Mouse (Mus musculus) CH12.LX (cell line): ENCODE measurements around the gene Cachd1. TPM values are rescaled to one million over a fixed set of nuclear protein-coding genes. Genes with fewer than 3 reads are reported as not detected.

Experiments
- DNase-seq: peaks from one replicate; pipeline ENCODE4 v3.0.0-alpha.2; 2013; ENCODE audit errors: extremely low read depth
- H3K27ac ChIP-seq: 2 replicates; pipeline ENCODE4 v1.5.1; 2012; ENCODE audit warnings: low read depth, mild to moderate bottlenecking, control low read depth, moderate library complexity; ENCODE audit not compliant: insufficient read depth
- H3K27me3 ChIP-seq: replicated peaks from 2 replicates; pipeline ENCODE3; 2012; ENCODE audit warnings: inconsistent platforms
- H3K36me3 ChIP-seq, 2 experiments: replicated peaks in 1 of 2; 2 replicates each; pipeline versions ENCODE3 to v1.6.1; 2012; ENCODE audit warnings: inconsistent platforms in 1 of 2, low read length in 1 of 2, mild to moderate bottlenecking in 1 of 2, mixed read lengths in 1 of 2, moderate library complexity in 1 of 2; ENCODE audit not compliant: control insufficient read depth in 1 of 2, insufficient read depth in 1 of 2
- H3K4me1 ChIP-seq, 2 experiments: 2 replicates each; pipeline ENCODE4 v1.6.1; 2012; ENCODE audit warnings: inconsistent platforms in 1 of 2, moderate library complexity in 1 of 2; ENCODE audit not compliant: insufficient read depth in 2 of 2, control insufficient read depth in 1 of 2
- H3K4me2 ChIP-seq: 2 replicates; pipeline ENCODE4 v1.6.1; 2012; ENCODE audit warnings: low read depth, mild to moderate bottlenecking, control low read depth; ENCODE audit not compliant: poor library complexity, insufficient read depth, severe bottlenecking
- H3K4me3 ChIP-seq, 3 experiments: fragments of 150-350 bp in 1 of 3; sonication (generic) in 1 of 3; replicated peaks in 1 of 3; 2 replicates each; pipeline versions ENCODE3 to v1.5.1; 2011 to 2012; ENCODE audit warnings: low read depth in 2 of 3, low read length in 2 of 3, mild to moderate bottlenecking in 2 of 3, moderate library complexity in 2 of 3, control low read depth in 1 of 3, improper control_type of control experiment in 1 of 3, inconsistent platforms in 1 of 3, mixed read lengths in 1 of 3; ENCODE audit not compliant: poor library complexity in 1 of 3
- H3K79me2 ChIP-seq: replicated peaks from 2 replicates; pipeline ENCODE4 v1.6.1; 2012; ENCODE audit warnings: mild to moderate bottlenecking, moderate library complexity; ENCODE audit not compliant: control insufficient read depth, poor library complexity, insufficient read depth, severe bottlenecking; ENCODE audit errors: extremely low read depth
- H3K9ac ChIP-seq: 2 replicates; pipeline ENCODE4 v1.6.1; 2012; ENCODE audit warnings: low read depth, mild to moderate bottlenecking, control low read depth, moderate library complexity; ENCODE audit not compliant: insufficient read depth
- H3K9me3 ChIP-seq: replicated peaks from 2 replicates; pipeline ENCODE3; 2012; ENCODE audit warnings: low read length, inconsistent platforms, mixed read lengths
- ETS1 ChIP-seq: conservative IDR thresholded peaks from 2 replicates; pipeline ENCODE4 v1.6.1; 2012; ENCODE audit warnings: low read depth, mild to moderate bottlenecking, inconsistent platforms, low read length, improper control_type of control experiment, moderate library complexity
- JUND ChIP-seq: conservative IDR thresholded peaks from 2 replicates; pipeline ENCODE4 v1.6.1; 2011; ENCODE audit warnings: low read depth, low read length, improper control_type of control experiment
- KAT2A ChIP-seq: IDR thresholded peaks from 2 replicates; pipeline ENCODE4 v1.6.1; 2012; ENCODE audit warnings: low read length, improper control_type of control experiment, inconsistent platforms; ENCODE audit not compliant: insufficient replicate concordance
- MAFK ChIP-seq: IDR thresholded peaks from 2 replicates; pipeline ENCODE4 v1.6.1; 2011; ENCODE audit warnings: low read length, improper control_type of control experiment; ENCODE audit not compliant: insufficient replicate concordance
- MAX ChIP-seq: IDR thresholded peaks from 2 replicates; pipeline ENCODE4 v1.6.1; 2011; ENCODE audit warnings: low read length, improper control_type of control experiment
- MXI1 ChIP-seq: IDR thresholded peaks from 2 replicates; pipeline ENCODE4 v1.6.1; 2011; ENCODE audit warnings: mild to moderate bottlenecking, low read depth, low read length, improper control_type of control experiment
- UBTF ChIP-seq: IDR thresholded peaks from 2 replicates; pipeline ENCODE4 v1.6.1; 2012; ENCODE audit warnings: low read depth, mild to moderate bottlenecking, inconsistent platforms, low read length, improper control_type of control experiment, moderate library complexity
- dilution Hi-C: fragments of 300-500 bp; cut with MboI; formaldehyde crosslinking; loops from 2 replicates; pipeline ENCODE4 v1.14.3; 2020; ENCODE audit warnings: low sequenced_read_pairs; ENCODE audit not compliant: extremely low pct_unique_long_range_greater_than_20kb, extremely low pct_ligation_motif_present
- in situ Hi-C: fragments of 300-500 bp; cut with MboI; formaldehyde crosslinking; loops from 3 replicates; pipeline ENCODE4 v1.14.3; 2019; ENCODE audit warnings: low sequenced_read_pairs, low pct_ligation_motif_present, low pct_unique_long_range_greater_than_20kb, mixed read lengths
- polyA plus RNA-seq: library from polyadenylated mRNA; unstranded; fragments of >175 nt; gene quantifications from 2 replicates; pipeline ENCODE4 v1.2.1, GENCODE M21; 2012; ENCODE audit warnings: low read depth; ENCODE audit not compliant: insufficient read length
- total RNA-seq, 2 experiments: library from RNA; depleted of rRNA; stranded (reverse); fragments of 300-350 nt in 1 of 2; fragments of >200 nt in 1 of 2; gene quantifications; 2 replicates each; pipeline ENCODE4 v1.2.3; 2012 to 2014

The Cachd1 gene
- total and polyA plus RNA-seq, 3 experiments = 0.13 to 0.24 (median 0.20) TPM

DNA sequence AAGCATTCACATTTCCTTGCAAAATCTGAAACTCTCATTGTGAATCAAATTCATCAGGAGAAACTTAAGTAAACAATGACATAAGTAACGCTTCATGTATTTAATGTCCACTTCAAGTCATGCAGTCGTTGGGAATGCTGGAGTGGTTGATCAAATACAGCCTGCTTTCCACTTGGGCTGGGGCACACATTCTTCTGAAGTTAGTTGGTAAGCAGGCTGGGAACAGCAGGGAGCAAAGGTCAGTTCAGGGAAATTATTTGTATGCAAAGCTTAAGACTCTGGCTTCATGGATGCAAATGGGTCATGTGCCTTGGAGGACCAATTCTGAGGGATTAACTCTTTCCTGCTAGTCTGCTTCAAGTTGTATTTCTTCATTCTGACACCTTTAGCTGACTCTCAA lies 16.7 kb downstream of the Cachd1 start:
- no peaks in the 10 kb centered on the region for H3K9me3 ChIP-seq
- no peak overlapping the region for H3K9ac ChIP-seq
- in situ Hi-C loops (no loop called here), dilution Hi-C loops (no loop called here)
- no peak overlapping the region for H3K4me3 ChIP-seq
- no peaks in the 10 kb centered on the region for H3K4me1 ChIP-seq
- H3K27ac ChIP-seq = no peak overlapping the region
- no peak for DNase-seq
- H3K79me2 ChIP-seq = no peaks in the 10 kb centered on the region
- H3K36me3 ChIP-seq = no peaks in the 10 kb centered on the region
- no peak for TF ChIP-seq MXI1
- no peak for TF ChIP-seq UBTF
- TF ChIP-seq MAFK = no peak
- no peaks in the 10 kb centered on the region for H3K27me3 ChIP-seq
- H3K4me2 ChIP-seq = no peak overlapping the region

GRCm38 (mm10) chr4:100795523-100795922 lies 19.0 kb downstream of the Cachd1 start:
- H3K4me1 ChIP-seq = peaks cover 0 to 7% of the 10 kb centered on the region in 2 experiments; a peak in 2 of 4 replicates
- in situ Hi-C loops = no loop called here
- H3K4me3 ChIP-seq = no peak overlapping the region
- no peak for DNase-seq
- no peak overlapping the region for H3K4me2 ChIP-seq
- no peaks in the 10 kb centered on the region for H3K79me2 ChIP-seq
- no peaks in the 10 kb centered on the region for H3K9me3 ChIP-seq
- H3K36me3 ChIP-seq = no peaks in the 10 kb centered on the region
- H3K27ac ChIP-seq = no peak overlapping the region
- no peak for TF ChIP-seq JUND
- TF ChIP-seq UBTF = no peak
- TF ChIP-seq ETS1 = no peak
- dilution Hi-C loops = no loop called here
- no peak overlapping the region for H3K9ac ChIP-seq
- no peaks in the 10 kb centered on the region for H3K27me3 ChIP-seq

GRCm38 (mm10) chr4:100800730-100801442 lies 24.4 kb downstream of the Cachd1 start:
- H3K27ac ChIP-seq = no peak overlapping the region
- no peaks in the 10 kb centered on the region for H3K9me3 ChIP-seq
- in situ Hi-C loops (no loop called here), dilution Hi-C loops (no loop called here)
- TF ChIP-seq KAT2A (no peak), MXI1 (no peak), MAX (no peak)
- no peak overlapping the region for H3K4me2 ChIP-seq
- no peaks in the 10 kb centered on the region for H3K27me3 ChIP-seq
- H3K9ac ChIP-seq = no peak overlapping the region
- H3K4me1 ChIP-seq = peaks cover 0 to 7% of the 10 kb centered on the region in 2 experiments; a peak in 2 of 4 replicates
- H3K79me2 ChIP-seq = no peaks in the 10 kb centered on the region
- no peak overlapping the region for H3K4me3 ChIP-seq
- DNase-seq = no peak
- no peaks in the 10 kb centered on the region for H3K36me3 ChIP-seq
